Mouse (Mus musculus) colon, adult 2 months (tissue): ENCODE data around the gene Prss27. TPM values are rescaled to one million over a fixed set of nuclear protein-coding genes. Genes with fewer than 3 reads are reported as not detected.

Experiments used
- polyA plus RNA-seq: library from polyadenylated mRNA; depleted of rRNA; stranded (reverse); fragments of >200 nt; gene quantifications from 2 replicates; pipeline ENCODE4 v1.2.3, GENCODE M21; 2012; rRNA removed

The Prss27 gene
- polyA plus RNA-seq, result 0.93 and 1.4 TPM in 2 replicates

DNA sequence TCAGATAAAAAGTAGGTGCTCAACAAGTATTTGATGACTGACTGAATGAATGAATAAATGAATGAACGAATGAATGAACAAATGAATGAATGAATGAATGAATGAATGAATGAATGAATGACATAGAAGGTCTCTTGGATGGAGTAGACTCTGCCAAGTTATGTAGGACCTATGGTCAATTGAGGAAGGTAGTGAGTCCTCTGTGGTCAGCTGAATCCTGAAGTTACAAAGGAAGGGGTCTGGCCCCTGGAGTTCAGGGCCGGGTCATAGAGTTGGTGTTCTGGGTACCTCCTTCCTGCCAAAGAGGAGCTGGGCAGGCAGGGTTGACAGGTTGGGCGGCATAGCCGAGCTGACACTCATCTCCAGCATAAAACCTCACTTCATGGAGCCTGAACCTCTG lies at the start of gene Prss27:
Gene Prss27 (plus strand): TSS at position 301 of the 400 bp plus-strand sequence.

DNA sequence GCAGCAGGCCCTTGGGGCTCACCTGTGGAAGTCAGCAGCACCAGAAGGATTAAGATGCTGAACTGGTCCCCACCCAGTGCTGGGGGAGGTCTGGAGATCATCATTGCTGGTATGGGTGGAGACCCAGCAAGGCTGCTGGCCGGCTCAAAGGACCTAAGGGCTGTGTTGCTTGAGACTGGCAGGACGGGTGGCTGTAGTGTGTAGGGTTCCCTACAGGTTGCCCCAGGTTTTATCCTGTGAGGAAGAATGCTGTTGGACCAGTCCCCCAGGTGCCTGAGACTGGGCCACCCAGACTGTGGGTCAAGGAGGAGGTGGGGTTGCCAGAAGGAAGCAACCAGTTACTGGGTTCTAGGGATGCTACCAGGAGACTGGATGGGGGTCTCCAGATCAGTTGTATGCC lies 40.0 kb upstream of the Prss27 start, which contains the start of gene Prss22:
Gene Prss22 (minus strand): TSS at position 200 of the 400 bp plus-strand sequence.

DNA sequence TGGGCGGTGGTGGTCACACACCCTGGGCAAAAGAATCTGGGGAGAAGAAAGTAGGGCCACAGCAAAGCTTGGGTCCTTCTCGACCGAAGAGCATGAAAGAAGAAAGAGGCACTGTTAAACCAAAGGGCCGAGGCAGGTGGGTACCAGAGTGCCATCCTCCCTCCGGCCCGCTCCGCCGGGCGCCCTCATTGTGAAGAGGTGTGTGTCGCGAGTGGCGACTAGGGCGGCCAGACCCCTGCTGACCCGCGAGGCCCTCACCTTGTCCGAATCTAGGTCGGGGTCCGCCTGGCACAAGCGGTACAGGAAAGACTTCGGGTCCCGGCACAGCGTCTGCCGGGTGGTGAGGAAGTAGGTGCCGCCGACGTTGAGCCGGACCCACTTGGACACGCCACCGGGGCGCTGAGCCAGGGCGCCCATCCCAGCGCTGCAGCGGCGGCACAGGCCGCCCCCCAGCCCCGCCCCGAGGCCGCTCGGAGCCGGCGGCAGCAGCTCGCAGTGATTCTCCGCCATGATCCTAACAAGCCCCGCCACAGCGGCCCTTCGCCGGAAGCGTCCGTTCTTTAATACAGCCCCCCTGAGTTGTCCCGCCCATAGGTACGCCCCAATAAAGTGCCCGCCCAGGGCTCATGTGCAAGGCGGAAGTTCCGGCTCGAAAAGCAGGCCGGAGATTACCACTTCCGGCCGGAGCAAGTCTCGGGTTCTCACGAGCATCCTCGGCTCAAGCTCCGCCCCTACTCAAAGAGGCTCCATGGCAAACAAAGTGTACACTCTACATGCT lies 35.2 kb downstream of the Prss27 start, which contains the start of gene Kctd5:
Gene Kctd5 (minus strand): TSS at position 567 of the 778 bp plus-strand sequence.

Other genes with a start within 250 kb of the Prss27 start
- 521 and 552 TPM in 2 replicates for gene Srrm2, start 247.6 kb upstream of the Prss27 start, polyA plus RNA-seq
- 551 and 740 TPM in 2 replicates for gene Elob, start 209.0 kb upstream of the Prss27 start, polyA plus RNA-seq
- gene Prss33, start 202.1 kb upstream of the Prss27 start, polyA plus RNA-seq, result 0.24 and 0.87 TPM in 2 replicates
- gene Prss32, start 194.3 kb upstream of the Prss27 start, polyA plus RNA-seq, result 1,354 and 1,658 TPM in 2 replicates
- 1.9 and 6.1 TPM in 2 replicates for gene Prss41, start 194.0 kb upstream of the Prss27 start, polyA plus RNA-seq
- not detected in 2 replicates for gene Prss21, start 170.1 kb upstream of the Prss27 start, polyA plus RNA-seq
- not detected in 2 replicates for gene Dcpp1, start 157.3 kb upstream of the Prss27 start, polyA plus RNA-seq
- not detected in 2 replicates for gene Dcpp2, start 157.3 kb upstream of the Prss27 start, polyA plus RNA-seq
- gene Dcpp3, start 120.7 kb upstream of the Prss27 start, polyA plus RNA-seq, result not detected in 2 replicates
- not detected in 2 replicates for gene Sbp, start 96.5 kb upstream of the Prss27 start, polyA plus RNA-seq
- gene Sbpl, start 82.9 kb upstream of the Prss27 start, polyA plus RNA-seq, result not detected in 2 replicates
- gene Prss30, start 57.6 kb upstream of the Prss27 start, polyA plus RNA-seq, result 370 and 486 TPM in 2 replicates
- not detected in 2 replicates for gene Prss22, start 40.0 kb upstream of the Prss27 start, polyA plus RNA-seq
- 49.8 and 73.7 TPM in 2 replicates for gene Kctd5, start 35.3 kb downstream of the Prss27 start, polyA plus RNA-seq
- gene Pdpk1, start 112.8 kb downstream of the Prss27 start, polyA plus RNA-seq, result 16.9 and 17.2 TPM in 2 replicates
- gene Amdhd2, start 125.6 kb downstream of the Prss27 start, polyA plus RNA-seq, result 85.8 and 87.8 TPM in 2 replicates
- gene Atp6v0c, start 131.6 kb downstream of the Prss27 start, polyA plus RNA-seq, result 675 and 920 TPM in 2 replicates
- 16.1 and 30.2 TPM in 2 replicates for gene Tbc1d24, start 167.4 kb downstream of the Prss27 start, polyA plus RNA-seq
- 1.6 and 2.4 TPM in 2 replicates for gene Ntn3, start 171.4 kb downstream of the Prss27 start, polyA plus RNA-seq
- 7.2 and 8.4 TPM in 2 replicates for gene Tedc2, start 182.7 kb downstream of the Prss27 start, polyA plus RNA-seq
- 8.1 and 8.6 TPM in 2 replicates for gene Ccnf, start 213.3 kb downstream of the Prss27 start, polyA plus RNA-seq